ENCODE assay signal across 9 mouse cellular contexts in the genomic region with DNA sequence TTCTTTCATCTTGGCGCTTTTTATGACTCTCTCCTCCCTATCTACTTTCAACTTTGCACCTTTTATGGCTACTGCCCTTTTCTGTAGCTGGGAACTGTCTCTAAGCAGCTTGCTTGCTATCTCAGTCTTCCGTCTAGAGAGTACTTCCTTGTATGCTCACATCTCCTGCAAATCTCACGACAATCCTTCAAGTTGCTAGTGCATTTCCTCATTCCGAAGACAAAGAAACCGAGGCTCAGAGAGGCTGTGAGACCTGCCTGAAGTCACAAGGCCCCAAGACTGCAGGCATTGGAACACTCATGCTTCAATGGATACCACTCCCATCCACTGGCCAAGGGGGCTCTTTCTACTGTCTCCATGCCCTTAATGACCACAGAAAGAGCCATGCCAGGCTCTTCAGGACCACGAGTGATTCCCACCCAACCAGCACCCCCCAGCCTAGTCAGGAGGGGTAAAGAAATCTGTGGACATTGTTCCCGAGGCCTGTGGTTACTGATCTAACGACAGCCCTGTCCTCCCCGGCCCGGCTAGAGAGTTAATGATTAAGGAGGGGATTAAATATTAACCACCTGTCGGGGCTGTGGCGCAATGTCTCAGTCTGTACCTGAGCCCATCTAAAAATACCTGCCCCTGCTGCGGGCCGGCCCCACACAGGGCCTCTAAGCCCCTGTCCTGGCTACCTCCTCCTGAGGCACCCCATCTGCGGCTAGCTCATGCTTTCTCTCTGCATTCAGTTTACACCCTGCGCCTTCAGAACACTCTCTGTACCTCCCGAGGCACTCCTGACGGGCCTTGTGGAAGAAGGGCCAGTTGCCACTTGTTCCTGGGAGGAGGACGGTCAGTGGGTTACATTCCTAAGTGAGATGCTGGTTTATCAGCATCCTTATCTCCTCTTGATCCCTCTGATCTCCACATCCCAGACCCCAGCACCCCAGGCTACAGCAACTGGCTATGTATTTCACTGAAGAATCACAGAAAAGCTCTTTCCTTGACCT. TPM values are rescaled to one million over a fixed set of nuclear protein-coding genes. Genes with fewer than 3 reads are reported as not detected.
DNase-seq lines count a peak whose midpoint lies in the region; ATAC-seq and TF ChIP-seq lines count a peak whose summit lies in the region.
"Had no signal": no experiment of that assay in that cellular context is flagged by ENCODE, and none has a peak within 500 bp of the region (broad histone marks: within the 10 kb centered on the region; RNA-seq: fewer than 3 reads in every experiment).

No protein-coding gene starts in this region.

- 0 out of 2 replicates have a peak, but pooled peaks have one; percentile 44 for TF ChIP-seq POLR2A in liver, adult 2 months (IDR thresholded peaks at IDR 0.05; ENCODE audit: extremely low read depth, insufficient read depth, low read length)
- TF ChIP-seq POLR2A in small intestine, adult 2 months (IDR thresholded peaks at IDR 0.05; ENCODE audit: low read depth, low read length): peak; percentile 41; the same call in 1 of the 2 replicates

- H3K36me3 ChIP-seq in heart, embryonic 15.5 days: no peaks in the 10 kb centered on the region
- H3K36me3 ChIP-seq in intestine, embryonic 14.5 days (ENCODE audit: control insufficient read depth, insufficient read depth, low read length): no peaks in the 10 kb centered on the region
- H3K36me3 ChIP-seq in liver, adult 2 months (ENCODE audit: control insufficient read depth, insufficient read depth, low read length): no peaks in the 10 kb centered on the region
- no peaks in the 10 kb centered on the region for H3K36me3 ChIP-seq in small intestine, adult 2 months (ENCODE audit: control insufficient read depth, insufficient read depth, low read length)
- H3K36me3 ChIP-seq: neural tube, embryonic 13.5 days had no signal

- no peak for ATAC-seq in heart, embryonic 15.5 days (replicated peaks; ENCODE audit: insufficient number of reproducible peaks, insufficient read depth, low FRiP score, low read depth)
- peak; percentile 85 for ATAC-seq in intestine, embryonic 14.5 days (replicated peaks; ENCODE audit: low FRiP score, low TSS enrichment, low read depth)
- ATAC-seq in monocyte, adult 5-6 weeks (replicated peaks; ENCODE audit: insufficient number of reproducible peaks, low FRiP score, low TSS enrichment, poor library complexity, severe bottlenecking): no peak

- no peaks in the 10 kb centered on the region for H3K79me2 ChIP-seq in liver, adult 2 months (ENCODE audit: control insufficient read depth, insufficient read depth, low read length)

- 59% methylated on average over 19 of the region's 19 CpGs for WGBS in heart, embryonic 15.5 days
- WGBS in intestine, embryonic 14.5 days: 34% methylated on average over 19 of the region's 19 CpGs
- WGBS in liver, adult 2 months: 23% methylated on average over 19 of the region's 19 CpGs
- 22% methylated on average over 19 of the region's 19 CpGs for WGBS in small intestine, adult 2 months

- intact Hi-C loops in heart, postnatal 25 days (cut with DNase I): no loop called here

- H3K27ac ChIP-seq in heart, embryonic 15.5 days: peak overlapping the region; percentile 9; the same call in 1 of the 2 replicates
- H3K27ac ChIP-seq in intestine, embryonic 14.5 days (ENCODE audit: low read depth): peak overlapping the region; percentile 93
- H3K27ac ChIP-seq in liver, adult 2 months (replicated peaks; ENCODE audit: insufficient read depth, low read depth, low read length): peak overlapping the region; percentile 100
- H3K27ac ChIP-seq in small intestine, adult 2 months (ENCODE audit: insufficient read depth, low read depth, low read length): peak overlapping the region; percentile 100
- H3K27ac ChIP-seq: neural tube, embryonic 13.5 days had no signal

- H3K27me3 ChIP-seq in heart, embryonic 15.5 days: no peaks in the 10 kb centered on the region
- no peaks in the 10 kb centered on the region for H3K27me3 ChIP-seq in intestine, embryonic 14.5 days (replicated peaks; ENCODE audit: control insufficient read depth, insufficient read depth, low read length)
- H3K27me3 ChIP-seq in liver, adult 2 months (ENCODE audit: control insufficient read depth, insufficient read depth, low read length): no peaks in the 10 kb centered on the region
- no peaks in the 10 kb centered on the region for H3K27me3 ChIP-seq in small intestine, adult 2 months (ENCODE audit: control insufficient read depth, insufficient read depth, low read length)

- TF ChIP-seq CTCF in liver, adult 2 months (IDR thresholded peaks at IDR 0.05; ENCODE audit: low read depth, low read length): no peak
- no peak for TF ChIP-seq CTCF in small intestine, adult 2 months (IDR thresholded peaks at IDR 0.05; ENCODE audit: extremely low read depth, insufficient read length, insufficient replicate concordance, low read depth, low read length)

- peaks cover 27% of the 10 kb centered on the region for H3K4me1 ChIP-seq in heart, embryonic 15.5 days (replicated peaks)
- peaks cover 22% of the 10 kb centered on the region for H3K4me1 ChIP-seq in intestine, embryonic 14.5 days (replicated peaks; ENCODE audit: control insufficient read depth, insufficient read depth, low read length)
- H3K4me1 ChIP-seq in liver, adult 2 months (ENCODE audit: control insufficient read depth, insufficient read depth, low read length): peaks cover 20% of the 10 kb centered on the region
- H3K4me1 ChIP-seq in small intestine, adult 2 months (ENCODE audit: control insufficient read depth, insufficient read depth, insufficient read length, low read length): peaks cover 65% of the 10 kb centered on the region

- no peak overlapping the region for H3K9ac ChIP-seq in heart, embryonic 15.5 days
- H3K9ac ChIP-seq in intestine, embryonic 14.5 days (ENCODE audit: low read length): peak overlapping the region; percentile 35
- H3K9ac ChIP-seq in liver, adult 2 months (ENCODE audit: low read depth, low read length): peak overlapping the region; percentile 67
- H3K9ac ChIP-seq: neural tube, embryonic 13.5 days had no signal

- H3K4me2 ChIP-seq in heart, embryonic 15.5 days: no peak overlapping the region
- H3K4me2 ChIP-seq in intestine, embryonic 14.5 days (ENCODE audit: low read length): peak overlapping the region; percentile 33
- H3K4me2 ChIP-seq: neural tube, embryonic 13.5 days had no signal

- no peak for DNase-seq in heart, postnatal 25 days (ENCODE audit: low spot score)
- DNase-seq in intestine, embryonic 14.5 days (ENCODE audit: low spot score): peak; percentile 81
- peak; percentile 87 for DNase-seq in liver, adult 2 months (ENCODE audit: extremely low read depth, low read depth, low spot score)
- DNase-seq in frontal cortex, adult 2 months (ENCODE audit: extremely low spot score in 1 of 2, low spot score in 1 of 2): no peak
- DNase-seq in frontal cortex, postnatal 14 days (ENCODE audit: low spot score in 2 of 2): no peak

- H3K9me3 ChIP-seq in heart, embryonic 15.5 days (replicated peaks): no peaks in the 10 kb centered on the region
- no peaks in the 10 kb centered on the region for H3K9me3 ChIP-seq in intestine, embryonic 14.5 days (ENCODE audit: control insufficient read depth, low read length)
- H3K9me3 ChIP-seq: neural tube, embryonic 13.5 days had no signal

- H3K4me3 ChIP-seq in heart, embryonic 15.5 days: no peak overlapping the region
- H3K4me3 ChIP-seq in intestine, embryonic 14.5 days (ENCODE audit: low read depth, low read length): no peak overlapping the region
- no peak overlapping the region for H3K4me3 ChIP-seq in liver, adult 2 months (ENCODE audit: insufficient read depth, low read depth, low read length)
- H3K4me3 ChIP-seq in small intestine, adult 2 months (ENCODE audit: low read depth, low read length): peak overlapping the region; percentile 49
- H3K4me3 ChIP-seq: neural tube, embryonic 13.5 days had no signal

RNA-seq across cellular contexts. Expression of a gene that starts 30.7 kb away (rescaled TPM):
- 6.6 and 8.7 TPM in 2 replicates for polyA plus RNA-seq in heart, embryonic 15.5 days (2015; fragmentation: Nextera tagmentation; extraction: Ambion mirVana)
- total RNA-seq in heart, postnatal 25 days (2021): 10 to 100 TPM; 23.3 to 31.3 TPM
- polyA plus RNA-seq in intestine, embryonic 14.5 days (2014; fragmentation: Nextera tagmentation; extraction: Ambion mirVana): 35.1 and 36.5 TPM in 2 replicates
- 18.7 and 22.3 TPM in 2 replicates for total RNA-seq in liver, adult 2 months (2014; rRNA removed)
- 17.3 and 26.5 TPM in 2 replicates for polyA plus RNA-seq in liver, adult 2 months (2012; rRNA removed)
- 124 and 220 TPM in 2 replicates for polyA plus RNA-seq in small intestine, adult 2 months (2012; rRNA removed)
- 346 to 394 TPM (median 381 TPM) in 3 replicates for total RNA-seq in monocyte, adult 5-6 weeks (2017)
- 21.4 and 24.3 TPM in 2 replicates for polyA plus RNA-seq in frontal cortex, adult 2 months (2012; rRNA removed)

Comparison
In these comparisons a context has a peak if more than half of its experiments do, and no peak if none do; other contexts are left out.
1. H3K27ac ChIP-seq: peak in every context shown above with its lines; median percentile 100 in liver, adult 2 months; 100 in small intestine, adult 2 months; 93 in intestine, embryonic 14.5 days; 9 in heart, embryonic 15.5 days.
2. DNase-seq: peak in intestine, embryonic 14.5 days (single experiment) and liver, adult 2 months (single experiment); none in heart, postnatal 25 days (single experiment), frontal cortex, adult 2 months (0 of 2) and frontal cortex, postnatal 14 days (0 of 2).